Mouse (Mus musculus): ENCODE measurements around the gene Zfyve28. TPM values are rescaled to one million over a fixed set of nuclear protein-coding genes. Genes with fewer than 3 reads are reported as not detected.

The Zfyve28 gene
- total RNA-seq (2017), result not detected in 2 replicates

- ATAC-seq (replicated peaks; ENCODE audit: low read depth, poor library complexity, severe bottlenecking), result peak; percentile 50; the same call in 1 of the 2 replicates
These were observed at the start of gene Zfyve28, which contains the start of gene Cfap99 for GRCm38 (mm10) chr5:34288154-34288716. Gene Zfyve28, minus strand, starts transcription at chr5:34288449. Gene Cfap99, plus strand, starts transcription at chr5:34288600.

GRCm38 (mm10) chr5:34336775-34337450 is 48.7 kb upstream of the Zfyve28 start:
- ATAC-seq (replicated peaks; ENCODE audit: low read depth, poor library complexity, severe bottlenecking), result peak; percentile 56

GRCm38 (mm10) chr5:34336097-34336774 is 48.0 kb upstream of the Zfyve28 start, which contains the start of gene Rnf4:
Gene Rnf4, plus strand, starts transcription at chr5:34336289.
- peak; percentile 90 for ATAC-seq (replicated peaks; ENCODE audit: low read depth, poor library complexity, severe bottlenecking)

GRCm38 (mm10) chr5:34335539-34336096 is 47.4 kb upstream of the Zfyve28 start:
- peak; percentile 10 for ATAC-seq (replicated peaks; ENCODE audit: low read depth, poor library complexity, severe bottlenecking)

- ATAC-seq (replicated peaks; ENCODE audit: low read depth, poor library complexity, severe bottlenecking), result no peak
These were observed 45.8 kb upstream of the Zfyve28 start for GRCm38 (mm10) chr5:34334081-34334480.

- no peak for ATAC-seq (replicated peaks; ENCODE audit: low read depth, poor library complexity, severe bottlenecking)
These were observed 41.9 kb upstream of the Zfyve28 start for GRCm38 (mm10) chr5:34330136-34330535.

- ATAC-seq (replicated peaks; ENCODE audit: low read depth, poor library complexity, severe bottlenecking), result no peak
These were observed 38.8 kb upstream of the Zfyve28 start for GRCm38 (mm10) chr5:34326875-34327576.

GRCm38 (mm10) chr5:34326249-34326691 is 38.0 kb upstream of the Zfyve28 start:
- peak; percentile 58 for ATAC-seq (replicated peaks; ENCODE audit: low read depth, poor library complexity, severe bottlenecking)

- ATAC-seq (replicated peaks; ENCODE audit: low read depth, poor library complexity, severe bottlenecking), result no peak
These were observed 37.0 kb upstream of the Zfyve28 start for GRCm38 (mm10) chr5:34325286-34325685.

- no peak for ATAC-seq (replicated peaks; ENCODE audit: low read depth, poor library complexity, severe bottlenecking)
These were observed 33.0 kb upstream of the Zfyve28 start for GRCm38 (mm10) chr5:34321236-34321635.

- no peak for ATAC-seq (replicated peaks; ENCODE audit: low read depth, poor library complexity, severe bottlenecking)
These were observed 31.3 kb upstream of the Zfyve28 start for GRCm38 (mm10) chr5:34319491-34320034.

- ATAC-seq (replicated peaks; ENCODE audit: low read depth, poor library complexity, severe bottlenecking), result no peak
These were observed 20.8 kb upstream of the Zfyve28 start for GRCm38 (mm10) chr5:34309016-34309415.

GRCm38 (mm10) chr5:34302377-34302776 is 14.1 kb upstream of the Zfyve28 start:
- ATAC-seq (replicated peaks; ENCODE audit: low read depth, poor library complexity, severe bottlenecking), result no peak

GRCm38 (mm10) chr5:34298937-34299535 is 10.8 kb upstream of the Zfyve28 start:
- ATAC-seq (replicated peaks; ENCODE audit: low read depth, poor library complexity, severe bottlenecking), result no peak

- ATAC-seq (replicated peaks; ENCODE audit: low read depth, poor library complexity, severe bottlenecking), result no peak
These were observed 9.8 kb upstream of the Zfyve28 start for GRCm38 (mm10) chr5:34298061-34298460.

- ATAC-seq (replicated peaks; ENCODE audit: low read depth, poor library complexity, severe bottlenecking), result no peak
These were observed 6.9 kb upstream of the Zfyve28 start for GRCm38 (mm10) chr5:34295141-34295540.

- no peak for ATAC-seq (replicated peaks; ENCODE audit: low read depth, poor library complexity, severe bottlenecking)
These were observed 6.4 kb upstream of the Zfyve28 start for GRCm38 (mm10) chr5:34294696-34295095.

- ATAC-seq (replicated peaks; ENCODE audit: low read depth, poor library complexity, severe bottlenecking), result no peak
These were observed 5.1 kb upstream of the Zfyve28 start for GRCm38 (mm10) chr5:34293363-34293762.

- ATAC-seq (replicated peaks; ENCODE audit: low read depth, poor library complexity, severe bottlenecking), result no peak
These were observed 1.0 kb upstream of the Zfyve28 start for GRCm38 (mm10) chr5:34289286-34289685.

- no peak for ATAC-seq (replicated peaks; ENCODE audit: low read depth, poor library complexity, severe bottlenecking)
These were observed 457 bp downstream of the Zfyve28 start for GRCm38 (mm10) chr5:34287838-34288145.

Data from common myeloid progenitor, adult 5-6 weeks (primary cell).